Mouse (Mus musculus) midbrain, embryonic 15.5 days (tissue): ENCODE data around the gene Cfap77. TPM values are rescaled to one million over a fixed set of nuclear protein-coding genes. Genes with fewer than 3 reads are reported as not detected.

ENCODE experiments used
- ATAC-seq: fragments of 200-750 bp; cut with Nextera tagmentation; replicated peaks from 2 replicates; pipeline ENCODE4 v1.8.0; 2017; ENCODE audit warnings: moderate TSS enrichment
- H3K27ac ChIP-seq: fragments of 300-500 bp; sonication (generic); 2 replicates; pipeline ENCODE4 v1.5.1; 2015; ENCODE audit warnings: mild to moderate bottlenecking, inconsistent platforms
- H3K27me3 ChIP-seq: fragments of 300-500 bp; sonication (generic); replicated peaks from 2 replicates; pipeline ENCODE4 v1.6.1; 2015; ENCODE audit warnings: inconsistent platforms
- H3K36me3 ChIP-seq: fragments of 300-500 bp; sonication (generic); replicated peaks from 2 replicates; pipeline ENCODE4 v1.6.1; 2015; ENCODE audit warnings: inconsistent platforms
- H3K4me1 ChIP-seq: fragments of 300-500 bp; sonication (generic); 2 replicates; pipeline ENCODE4 v1.6.1; 2015; ENCODE audit warnings: inconsistent platforms
- H3K4me2 ChIP-seq: fragments of 300-500 bp; sonication (generic); 2 replicates; pipeline ENCODE4 v1.6.1; 2015; ENCODE audit warnings: inconsistent platforms, mild to moderate bottlenecking, moderate library complexity
- H3K4me3 ChIP-seq: fragments of 300-500 bp; sonication (generic); 2 replicates; pipeline ENCODE4 v1.5.1; 2015; ENCODE audit warnings: mild to moderate bottlenecking, inconsistent platforms
- H3K9ac ChIP-seq: fragments of 300-500 bp; sonication (generic); 2 replicates; pipeline ENCODE4 v1.6.1; 2015; ENCODE audit warnings: mild to moderate bottlenecking, inconsistent platforms
- H3K9me3 ChIP-seq: fragments of 300-500 bp; sonication (generic); 2 replicates; pipeline ENCODE4 v1.6.1; 2016; ENCODE audit warnings: inconsistent platforms
- WGBS: fragments of 180-500 bp; shearing (Covaris S2); methylation state at CpG from one replicate; pipeline ENCODE4 v1.1.7; 2015; ENCODE audit warnings: mixed read lengths; 5-methylcytosine and 5-hydroxymethylcytosine counted together
- polyA plus RNA-seq: library from polyadenylated mRNA; unstranded; fragments of >200 nt; fragmentation: Nextera tagmentation; extraction: Ambion mirVana; gene quantifications from 2 replicates; pipeline ENCODE4 v1.2.1, GENCODE M21; 2015

Cfap77 gene
- polyA plus RNA-seq, 1 experiment from 2014 or later = 1.3 TPM

- no peaks in the 10 kb centered on the region for H3K27me3 ChIP-seq
- 0 out of 2 replicates have a peak, but pooled peaks have one; percentile 11 for ATAC-seq
- no peaks in the 10 kb centered on the region for H3K9me3 ChIP-seq
- H3K27ac ChIP-seq = no peak overlapping the region
- H3K36me3 ChIP-seq = no peaks in the 10 kb centered on the region
- no peaks in the 10 kb centered on the region for H3K4me1 ChIP-seq
- H3K4me2 ChIP-seq = no peak overlapping the region
- WGBS = 46% methylated on average over 8 of the region's 8 CpGs
- no peak overlapping the region for H3K4me3 ChIP-seq
- H3K9ac ChIP-seq = no peak overlapping the region
These were observed 101.9 kb downstream of the Cfap77 start for GRCm38 (mm10) chr2:28952981-28953380.

- Histone ChIP-seq H3K4me2 (no peak overlapping the region), H3K27ac (no peak overlapping the region), H3K27me3 (no peaks in the 10 kb centered on the region), H3K36me3 (no peaks in the 10 kb centered on the region), H3K4me3 (no peak overlapping the region), H3K4me1 (peaks cover 23% of the 10 kb centered on the region), H3K9ac (no peak overlapping the region), H3K9me3 (no peaks in the 10 kb centered on the region)
- ATAC-seq = no peak
- 88% methylated on average over 3 of the region's 3 CpGs for WGBS
These were observed 108.6 kb downstream of the Cfap77 start for GRCm38 (mm10) chr2:28946312-28946711.

GRCm38 (mm10) chr2:28945388-28945787, 109.5 kb downstream of the Cfap77 start:
- Histone ChIP-seq H3K4me3 (no peak overlapping the region), H3K4me2 (no peak overlapping the region), H3K36me3 (no peaks in the 10 kb centered on the region), H3K4me1 (peaks cover 23% of the 10 kb centered on the region), H3K27me3 (no peaks in the 10 kb centered on the region), H3K27ac (peak overlapping the region; percentile 62; the same call in 1 of the 2 replicates), H3K9me3 (no peaks in the 10 kb centered on the region), H3K9ac (no peak overlapping the region)
- 32% methylated on average over 6 of the region's 6 CpGs for WGBS
- no peak for ATAC-seq

GRCm38 (mm10) chr2:28943666-28944516, 111.0 kb downstream of the Cfap77 start:
- Histone ChIP-seq H3K4me3 (no peak overlapping the region), H3K9ac (no peak overlapping the region), H3K4me2 (peak overlapping the region; percentile 27; the same call in 1 of the 2 replicates), H3K4me1 (peaks cover 28% of the 10 kb centered on the region), H3K36me3 (no peaks in the 10 kb centered on the region), H3K9me3 (no peaks in the 10 kb centered on the region), H3K27me3 (no peaks in the 10 kb centered on the region), H3K27ac (peak overlapping the region; percentile 62)
- 25% methylated on average over 30 of the region's 30 CpGs for WGBS
- peak; percentile 58 for ATAC-seq

- ATAC-seq = no peak
- no peaks in the 10 kb centered on the region for H3K27me3 ChIP-seq
- H3K36me3 ChIP-seq = no peaks in the 10 kb centered on the region
- H3K4me1 ChIP-seq = peaks cover 10% of the 10 kb centered on the region
- H3K9me3 ChIP-seq = no peaks in the 10 kb centered on the region
- no peak overlapping the region for H3K9ac ChIP-seq
- H3K4me3 ChIP-seq = no peak overlapping the region
- WGBS = 82% methylated on average over 7 of the region's 7 CpGs
- H3K4me2 ChIP-seq = no peak overlapping the region
- no peak overlapping the region for H3K27ac ChIP-seq
These were observed 115.9 kb downstream of the Cfap77 start for GRCm38 (mm10) chr2:28938997-28939396.

- no peak for ATAC-seq
- no peaks in the 10 kb centered on the region for H3K4me1 ChIP-seq
- H3K4me2 ChIP-seq = no peak overlapping the region
- H3K27me3 ChIP-seq = peaks cover 7% of the 10 kb centered on the region; the same call in 1 of the 2 replicates
- no peak overlapping the region for H3K27ac ChIP-seq
- H3K4me3 ChIP-seq = no peak overlapping the region
- no peaks in the 10 kb centered on the region for H3K9me3 ChIP-seq
- H3K36me3 ChIP-seq = no peaks in the 10 kb centered on the region
- WGBS = 96% methylated on average over 3 of the region's 3 CpGs
- H3K9ac ChIP-seq = no peak overlapping the region
These were observed 124.3 kb downstream of the Cfap77 start for GRCm38 (mm10) chr2:28930571-28930970.

- ATAC-seq = peak; percentile 66
- Histone ChIP-seq H3K4me3 (no peak overlapping the region), H3K9ac (no peak overlapping the region), H3K36me3 (no peaks in the 10 kb centered on the region), H3K4me1 (no peaks in the 10 kb centered on the region), H3K27ac (no peak overlapping the region), H3K27me3 (peaks cover 54% of the 10 kb centered on the region), H3K9me3 (no peaks in the 10 kb centered on the region), H3K4me2 (no peak overlapping the region)
- WGBS = under 1% methylated on average over 4 of the region's 4 CpGs
These were observed 131.0 kb downstream of the Cfap77 start for GRCm38 (mm10) chr2:28923912-28924311.

- 0% methylated on average over 4 of the region's 4 CpGs for WGBS
- no peaks in the 10 kb centered on the region for H3K9me3 ChIP-seq
- peaks cover 69% of the 10 kb centered on the region for H3K27me3 ChIP-seq
- no peak overlapping the region for H3K9ac ChIP-seq
- H3K4me2 ChIP-seq = peak overlapping the region; percentile 43; the same call in 1 of the 2 replicates
- H3K4me1 ChIP-seq = peaks cover 5% of the 10 kb centered on the region
- H3K27ac ChIP-seq = peak overlapping the region; percentile 79; the same call in 1 of the 2 replicates
- H3K36me3 ChIP-seq = no peaks in the 10 kb centered on the region
- no peak for ATAC-seq
- no peak overlapping the region for H3K4me3 ChIP-seq
These were observed 135.9 kb downstream of the Cfap77 start for GRCm38 (mm10) chr2:28919001-28919400.

GRCm38 (mm10) chr2:28917518-28918361, 137.1 kb downstream of the Cfap77 start:
- Histone ChIP-seq H3K4me3 (peak overlapping the region; percentile 35), H3K36me3 (no peaks in the 10 kb centered on the region), H3K4me2 (peak overlapping the region; percentile 43), H3K27ac (peak overlapping the region; percentile 79), H3K9me3 (no peaks in the 10 kb centered on the region), H3K4me1 (peaks cover 5% of the 10 kb centered on the region), H3K27me3 (peaks cover 66% of the 10 kb centered on the region), H3K9ac (peak overlapping the region; percentile 24)
- WGBS = under 1% methylated on average over 73 of the region's 73 CpGs
- ATAC-seq = no peak; the same call in 1 of the 2 replicates

GRCm38 (mm10) chr2:28917156-28917517, 137.7 kb downstream of the Cfap77 start:
- Histone ChIP-seq H3K9me3 (no peaks in the 10 kb centered on the region), H3K9ac (0 out of 2 replicates have a peak overlapping the region, but pooled peaks have one; percentile 24), H3K27me3 (peaks cover 60% of the 10 kb centered on the region), H3K4me2 (peak overlapping the region; percentile 43), H3K36me3 (no peaks in the 10 kb centered on the region), H3K27ac (peak overlapping the region; percentile 79), H3K4me1 (peaks cover 5% of the 10 kb centered on the region), H3K4me3 (peak overlapping the region; percentile 35)
- WGBS = 7% methylated on average over 11 of the region's 11 CpGs
- no peak for ATAC-seq

GRCm38 (mm10) chr2:28916513-28916865, 138.4 kb downstream of the Cfap77 start, which contains the start of gene Barhl1:
TSS of gene Barhl1 (minus strand) at chr2:28916668.
- ATAC-seq = no peak
- H3K4me1 ChIP-seq = peaks cover 8% of the 10 kb centered on the region
- peaks cover 53% of the 10 kb centered on the region for H3K27me3 ChIP-seq
- H3K36me3 ChIP-seq = no peaks in the 10 kb centered on the region
- H3K4me3 ChIP-seq = peak within 1 kb of the TSS; percentile 39
- H3K9ac ChIP-seq = peak within 1 kb of the TSS; percentile 38
- H3K27ac ChIP-seq = peak within 1 kb of the TSS; percentile 79
- H3K9me3 ChIP-seq = no peaks in the 10 kb centered on the region
- peak within 1 kb of the TSS; percentile 43 for H3K4me2 ChIP-seq
- 1% methylated on average over 18 of the region's 18 CpGs for WGBS
